Mouse (Mus musculus): ENCODE results near the gene Gucy2g. TPM values are rescaled to one million over a fixed set of nuclear protein-coding genes. Genes with fewer than 3 reads are reported as not detected.

Gene Gucy2g
- polyA plus RNA-seq, 1 experiment from 2014 or later: 0.05 TPM

- Histone ChIP-seq H3K36me3 (ENCODE audit: control insufficient read depth, insufficient read depth, low read length) (no peaks in the 10 kb centered on the region), H3K27ac (ENCODE audit: low read depth, low read length) (no peak overlapping the region), H3K9me3 (ENCODE audit: control insufficient read depth, low read length) (no peaks in the 10 kb centered on the region), H3K4me2 (replicated peaks; ENCODE audit: low read depth, low read length) (no peak overlapping the region), H3K27me3 (ENCODE audit: control insufficient read depth, insufficient read depth, low read length) (no peaks in the 10 kb centered on the region), H3K4me1 (ENCODE audit: control insufficient read depth, insufficient read depth, low read length) (peaks cover 6% of the 10 kb centered on the region; the same call in 1 of the 2 replicates), H3K4me3 (ENCODE audit: low read length) (no peak overlapping the region), H3K9ac (ENCODE audit: low read depth, low read length) (no peak overlapping the region)
- ATAC-seq (ENCODE audit: low FRiP score, low TSS enrichment): no peak
- 76% methylated on average over 2 of the region's 2 CpGs for WGBS
These were observed 49.4 kb downstream of the Gucy2g start for GRCm38 (mm10) chr19:55191596-55191995.

DNA sequence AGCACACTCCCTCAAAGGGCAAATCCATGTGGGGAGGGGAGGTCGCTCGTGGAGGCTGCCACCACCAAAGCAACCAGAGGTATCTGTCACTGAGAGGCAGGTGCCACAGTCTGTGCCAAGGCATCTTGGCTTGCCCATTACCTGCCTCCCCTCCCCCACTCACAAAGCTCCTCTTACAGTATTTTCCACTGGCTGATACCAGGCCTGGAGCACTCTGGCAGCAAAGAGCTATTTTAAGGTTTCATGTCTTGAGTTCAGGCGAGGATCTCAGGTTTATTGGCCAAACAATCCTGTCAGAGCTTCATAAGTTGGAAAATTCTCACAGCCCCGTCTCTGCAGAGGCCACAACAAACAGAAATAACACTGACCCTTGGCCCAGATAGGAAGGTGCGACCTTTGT lies 51.0 kb downstream of the Gucy2g start:
- H3K36me3 ChIP-seq (ENCODE audit: control insufficient read depth, insufficient read depth, low read length): no peaks in the 10 kb centered on the region
- no peak overlapping the region for H3K9ac ChIP-seq (ENCODE audit: low read depth, low read length)
- 79% methylated on average over 5 of the region's 5 CpGs for WGBS
- H3K4me2 ChIP-seq (replicated peaks; ENCODE audit: low read depth, low read length): no peak overlapping the region
- H3K27me3 ChIP-seq (ENCODE audit: control insufficient read depth, insufficient read depth, low read length): no peaks in the 10 kb centered on the region
- H3K27ac ChIP-seq (ENCODE audit: low read depth, low read length): no peak overlapping the region
- peaks cover 6% of the 10 kb centered on the region; the same call in 1 of the 2 replicates for H3K4me1 ChIP-seq (ENCODE audit: control insufficient read depth, insufficient read depth, low read length)
- no peaks in the 10 kb centered on the region for H3K9me3 ChIP-seq (ENCODE audit: control insufficient read depth, low read length)
- H3K4me3 ChIP-seq (ENCODE audit: low read length): no peak overlapping the region
- ATAC-seq (ENCODE audit: low FRiP score, low TSS enrichment): no peak

DNA sequence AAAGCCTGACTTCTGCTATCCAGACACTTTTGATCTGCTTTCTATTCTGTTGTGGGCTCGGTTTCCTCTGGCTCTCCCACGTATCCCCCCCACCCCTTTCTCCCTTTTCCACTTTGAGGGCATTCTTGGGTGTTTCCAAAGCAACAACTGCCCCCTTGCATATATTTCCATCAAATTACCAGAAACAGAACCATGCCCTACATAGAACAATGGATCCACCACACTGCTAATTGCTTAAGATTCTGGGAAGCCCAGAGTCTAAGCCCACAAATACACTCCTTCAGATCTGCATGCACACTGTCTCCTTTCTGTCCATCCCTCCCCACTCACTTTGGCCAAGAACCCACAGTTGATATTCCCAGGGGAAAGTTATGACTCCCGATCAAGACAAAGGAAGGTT lies 55.4 kb downstream of the Gucy2g start:
- ATAC-seq (ENCODE audit: low FRiP score, low TSS enrichment): no peak
- Histone ChIP-seq H3K4me2 (replicated peaks; ENCODE audit: low read depth, low read length) (no peak overlapping the region), H3K9me3 (ENCODE audit: control insufficient read depth, low read length) (no peaks in the 10 kb centered on the region), H3K36me3 (ENCODE audit: control insufficient read depth, insufficient read depth, low read length) (no peaks in the 10 kb centered on the region), H3K27ac (ENCODE audit: low read depth, low read length) (no peak overlapping the region), H3K4me1 (ENCODE audit: control insufficient read depth, insufficient read depth, low read length) (no peaks in the 10 kb centered on the region), H3K27me3 (ENCODE audit: control insufficient read depth, insufficient read depth, low read length) (no peaks in the 10 kb centered on the region), H3K9ac (ENCODE audit: low read depth, low read length) (no peak overlapping the region), H3K4me3 (ENCODE audit: low read length) (no peak overlapping the region)
- 56% methylated on average over 3 of the region's 3 CpGs for WGBS

GRCm38 (mm10) chr19:55185074-55185473 lies 56.0 kb downstream of the Gucy2g start:
- no peaks in the 10 kb centered on the region for H3K36me3 ChIP-seq (ENCODE audit: control insufficient read depth, insufficient read depth, low read length)
- no peak overlapping the region for H3K9ac ChIP-seq (ENCODE audit: low read depth, low read length)
- 70% methylated on average over 7 of the region's 7 CpGs for WGBS
- no peak for ATAC-seq (ENCODE audit: low FRiP score, low TSS enrichment)
- H3K4me2 ChIP-seq (replicated peaks; ENCODE audit: low read depth, low read length): no peak overlapping the region
- no peaks in the 10 kb centered on the region for H3K27me3 ChIP-seq (ENCODE audit: control insufficient read depth, insufficient read depth, low read length)
- no peak overlapping the region for H3K4me3 ChIP-seq (ENCODE audit: low read length)
- H3K27ac ChIP-seq (ENCODE audit: low read depth, low read length): no peak overlapping the region
- H3K9me3 ChIP-seq (ENCODE audit: control insufficient read depth, low read length): no peaks in the 10 kb centered on the region
- no peaks in the 10 kb centered on the region for H3K4me1 ChIP-seq (ENCODE audit: control insufficient read depth, insufficient read depth, low read length)

- no peaks in the 10 kb centered on the region for H3K27me3 ChIP-seq (ENCODE audit: control insufficient read depth, insufficient read depth, low read length)
- no peaks in the 10 kb centered on the region for H3K9me3 ChIP-seq (ENCODE audit: control insufficient read depth, low read length)
- H3K4me2 ChIP-seq (replicated peaks; ENCODE audit: low read depth, low read length): no peak overlapping the region
- no peaks in the 10 kb centered on the region for H3K36me3 ChIP-seq (ENCODE audit: control insufficient read depth, insufficient read depth, low read length)
- no peaks in the 10 kb centered on the region for H3K4me1 ChIP-seq (ENCODE audit: control insufficient read depth, insufficient read depth, low read length)
- ATAC-seq (ENCODE audit: low FRiP score, low TSS enrichment): no peak
- 68% methylated on average over 7 of the region's 7 CpGs for WGBS
- H3K4me3 ChIP-seq (ENCODE audit: low read length): no peak overlapping the region
- no peak overlapping the region for H3K9ac ChIP-seq (ENCODE audit: low read depth, low read length)
- H3K27ac ChIP-seq (ENCODE audit: low read depth, low read length): no peak overlapping the region
These were observed 56.6 kb downstream of the Gucy2g start for GRCm38 (mm10) chr19:55184442-55184841.

- no peak within 1 kb of the TSS for H3K27ac ChIP-seq (ENCODE audit: low read depth, low read length)
- 82% methylated on average over 5 of the region's 5 CpGs for WGBS
- no peak within 1 kb of the TSS for H3K4me3 ChIP-seq (ENCODE audit: low read length)
- ATAC-seq (ENCODE audit: low FRiP score, low TSS enrichment): no peak
- no peaks in the 10 kb centered on the region for H3K27me3 ChIP-seq (ENCODE audit: control insufficient read depth, insufficient read depth, low read length)
- no peaks in the 10 kb centered on the region for H3K9me3 ChIP-seq (ENCODE audit: control insufficient read depth, low read length)
- H3K4me2 ChIP-seq (replicated peaks; ENCODE audit: low read depth, low read length): no peak within 1 kb of the TSS
- no peaks in the 10 kb centered on the region for H3K36me3 ChIP-seq (ENCODE audit: control insufficient read depth, insufficient read depth, low read length)
- H3K9ac ChIP-seq (ENCODE audit: low read depth, low read length): no peak within 1 kb of the TSS
- no peaks in the 10 kb centered on the region for H3K4me1 ChIP-seq (ENCODE audit: control insufficient read depth, insufficient read depth, low read length)
These were observed 60.6 kb downstream of the Gucy2g start, which contains the start of gene Tectb for GRCm38 (mm10) chr19:55180433-55180832. Gene Tectb (plus strand): TSS chr19:55180733.

DNA sequence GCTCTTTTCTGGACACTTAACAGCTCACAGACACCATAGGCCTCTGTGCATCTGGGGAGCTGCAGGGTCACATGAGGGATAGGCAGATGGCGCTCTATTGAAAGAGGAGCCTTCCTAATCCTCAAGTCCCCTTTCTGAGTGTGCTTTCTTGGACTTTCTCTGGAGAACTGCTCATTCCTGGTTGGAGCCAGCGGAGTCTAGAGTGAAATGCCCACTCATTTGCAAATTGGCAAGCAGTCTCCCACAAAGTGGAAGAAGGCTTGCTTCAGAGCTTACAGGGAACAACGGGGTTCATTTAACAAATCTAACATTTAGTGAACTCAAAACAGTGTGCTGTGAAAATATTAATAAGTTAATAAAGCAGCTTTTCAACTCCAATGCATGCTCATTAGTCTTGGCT lies 63.9 kb downstream of the Gucy2g start:
- Histone ChIP-seq H3K36me3 (ENCODE audit: control insufficient read depth, insufficient read depth, low read length) (no peaks in the 10 kb centered on the region), H3K9me3 (ENCODE audit: control insufficient read depth, low read length) (no peaks in the 10 kb centered on the region), H3K27me3 (ENCODE audit: control insufficient read depth, insufficient read depth, low read length) (no peaks in the 10 kb centered on the region), H3K4me3 (ENCODE audit: low read length) (no peak overlapping the region), H3K4me2 (replicated peaks; ENCODE audit: low read depth, low read length) (no peak overlapping the region), H3K9ac (ENCODE audit: low read depth, low read length) (no peak overlapping the region), H3K4me1 (ENCODE audit: control insufficient read depth, insufficient read depth, low read length) (no peaks in the 10 kb centered on the region), H3K27ac (ENCODE audit: low read depth, low read length) (no peak overlapping the region)
- 90% methylated on average over 3 of the region's 3 CpGs for WGBS
- ATAC-seq (ENCODE audit: low FRiP score, low TSS enrichment): no peak

GRCm38 (mm10) chr19:55171585-55171984 lies 69.5 kb downstream of the Gucy2g start:
- Histone ChIP-seq H3K9me3 (ENCODE audit: control insufficient read depth, low read length) (peaks cover 9% of the 10 kb centered on the region; the same call in 1 of the 2 replicates), H3K27me3 (ENCODE audit: control insufficient read depth, insufficient read depth, low read length) (no peaks in the 10 kb centered on the region), H3K4me1 (ENCODE audit: control insufficient read depth, insufficient read depth, low read length) (no peaks in the 10 kb centered on the region), H3K9ac (ENCODE audit: low read depth, low read length) (no peak overlapping the region), H3K27ac (ENCODE audit: low read depth, low read length) (no peak overlapping the region), H3K4me2 (replicated peaks; ENCODE audit: low read depth, low read length) (no peak overlapping the region), H3K4me3 (ENCODE audit: low read length) (no peak overlapping the region), H3K36me3 (ENCODE audit: control insufficient read depth, insufficient read depth, low read length) (no peaks in the 10 kb centered on the region)
- WGBS: 32% methylated on average over 1 of the region's 1 CpGs
- no peak for ATAC-seq (ENCODE audit: low FRiP score, low TSS enrichment)

DNA sequence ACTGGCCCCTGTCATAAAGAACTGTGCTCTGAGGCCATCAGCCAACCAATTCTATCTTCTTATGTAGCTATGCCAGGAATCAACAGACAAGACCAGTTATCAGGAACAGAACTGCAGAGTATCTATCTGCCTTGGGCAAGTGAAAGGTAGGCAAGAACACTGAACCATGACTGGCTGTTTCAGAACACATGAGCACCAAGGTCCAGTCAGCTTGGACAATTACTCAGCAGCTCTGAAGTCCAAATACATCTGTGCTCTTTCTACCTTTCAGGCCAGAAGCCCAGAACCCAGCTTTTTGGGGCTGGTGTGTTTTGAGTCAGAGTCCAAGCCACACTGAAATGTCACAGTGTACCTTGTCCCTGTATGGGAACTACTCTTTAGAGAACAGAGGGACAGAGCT lies 70.6 kb downstream of the Gucy2g start:
- no peaks in the 10 kb centered on the region for H3K27me3 ChIP-seq (ENCODE audit: control insufficient read depth, insufficient read depth, low read length)
- H3K9me3 ChIP-seq (ENCODE audit: control insufficient read depth, low read length): peaks cover 9% of the 10 kb centered on the region; the same call in 1 of the 2 replicates
- no peak overlapping the region for H3K9ac ChIP-seq (ENCODE audit: low read depth, low read length)
- H3K27ac ChIP-seq (ENCODE audit: low read depth, low read length): no peak overlapping the region
- H3K4me2 ChIP-seq (replicated peaks; ENCODE audit: low read depth, low read length): no peak overlapping the region
- ATAC-seq (ENCODE audit: low FRiP score, low TSS enrichment): no peak
- H3K4me3 ChIP-seq (ENCODE audit: low read length): no peak overlapping the region
- H3K36me3 ChIP-seq (ENCODE audit: control insufficient read depth, insufficient read depth, low read length): no peaks in the 10 kb centered on the region
- no peaks in the 10 kb centered on the region for H3K4me1 ChIP-seq (ENCODE audit: control insufficient read depth, insufficient read depth, low read length)

All from kidney, embryonic 14.5 days (tissue).